Mouse (Mus musculus) limb, embryonic 14.5 days (tissue): Measurements from ENCODE around the gene Tmem258. TPM values are rescaled to one million over a fixed set of nuclear protein-coding genes. Genes with fewer than 3 reads are reported as not detected.

Experiments used
- ATAC-seq: fragments of 200-750 bp; cut with Nextera tagmentation; 2 replicates; pipeline ENCODE4 v1.8.0; 2017; ENCODE audit warnings: low read depth, moderate number of reproducible peaks, moderate TSS enrichment; ENCODE audit not compliant: low FRiP score
- DNase-seq: peaks from one replicate; pipeline ENCODE4 v3.0.0-alpha.2; 2015; ENCODE audit warnings: low spot score
- H3K27ac ChIP-seq: fragments of 300-500 bp; sonication (generic); replicated peaks from 2 replicates; pipeline ENCODE4 v1.5.1; 2014; ENCODE audit warnings: low read depth, mild to moderate bottlenecking, low read length, moderate library complexity, mixed read lengths
- H3K27me3 ChIP-seq: fragments of 300-500 bp; sonication (generic); 2 replicates; pipeline ENCODE4 v1.6.1; 2014; ENCODE audit warnings: low read length, mixed read lengths; ENCODE audit not compliant: control insufficient read depth, insufficient read depth
- H3K36me3 ChIP-seq: fragments of 300-500 bp; sonication (generic); 2 replicates; pipeline ENCODE4 v1.6.1; 2014; ENCODE audit warnings: mild to moderate bottlenecking, low read length, moderate library complexity, mixed read lengths; ENCODE audit not compliant: control insufficient read depth, insufficient read depth
- H3K4me1 ChIP-seq: fragments of 300-500 bp; sonication (generic); 2 replicates; pipeline ENCODE4 v1.6.1; 2014; ENCODE audit warnings: antibody characterized with exemption, low read length, mixed read lengths; ENCODE audit not compliant: control insufficient read depth, insufficient read depth
- H3K4me2 ChIP-seq: fragments of 300-500 bp; sonication (generic); replicated peaks from 2 replicates; pipeline ENCODE4 v1.6.1; 2014; ENCODE audit warnings: low read depth, mild to moderate bottlenecking, low read length, moderate library complexity; ENCODE audit not compliant: severe bottlenecking
- H3K4me3 ChIP-seq: fragments of 300-500 bp; sonication (generic); replicated peaks from 2 replicates; pipeline ENCODE4 v1.5.1; 2014; ENCODE audit warnings: low read length
- H3K9ac ChIP-seq: fragments of 300-500 bp; sonication (generic); 2 replicates; pipeline ENCODE4 v1.6.1; 2014; ENCODE audit warnings: mild to moderate bottlenecking, low read depth, low read length, moderate library complexity; ENCODE audit not compliant: severe bottlenecking
- H3K9me3 ChIP-seq: fragments of 300-500 bp; sonication (generic); 2 replicates; pipeline ENCODE4 v1.6.1; 2016; ENCODE audit warnings: low read length; ENCODE audit not compliant: control insufficient read depth
- POLR2A ChIP-seq: fragments of 200-500 bp; IDR thresholded peaks from 2 replicates; pipeline ENCODE4 v1.8.0; 2012; ENCODE audit warnings: inconsistent platforms, mild to moderate bottlenecking, moderate library complexity, borderline replicate concordance; ENCODE audit not compliant: insufficient read depth, insufficient read length; ENCODE audit errors: extremely low read depth
- WGBS: fragments of 180-500 bp; shearing (Covaris S2); extraction: QIAGEN DNeasy Blood & Tissue Kit; methylation state at CpG from one replicate; pipeline ENCODE4 v1.1.7; 2014; 5-methylcytosine and 5-hydroxymethylcytosine counted together
- polyA plus RNA-seq, 2 experiments: library from polyadenylated mRNA; depleted of rRNA in 1 of 2; stranded (reverse) in 1 of 2; unstranded in 1 of 2; fragments of >200 nt; fragmentation: Nextera tagmentation in 1 of 2; extraction: Ambion mirVana in 1 of 2; gene quantifications; 2 replicates each; pipeline versions ENCODE4 v1.2.1 to v1.2.3; 2012 to 2014

The Tmem258 gene
- polyA plus RNA-seq, 2 experiments = 178 to 516 TPM

DNA sequence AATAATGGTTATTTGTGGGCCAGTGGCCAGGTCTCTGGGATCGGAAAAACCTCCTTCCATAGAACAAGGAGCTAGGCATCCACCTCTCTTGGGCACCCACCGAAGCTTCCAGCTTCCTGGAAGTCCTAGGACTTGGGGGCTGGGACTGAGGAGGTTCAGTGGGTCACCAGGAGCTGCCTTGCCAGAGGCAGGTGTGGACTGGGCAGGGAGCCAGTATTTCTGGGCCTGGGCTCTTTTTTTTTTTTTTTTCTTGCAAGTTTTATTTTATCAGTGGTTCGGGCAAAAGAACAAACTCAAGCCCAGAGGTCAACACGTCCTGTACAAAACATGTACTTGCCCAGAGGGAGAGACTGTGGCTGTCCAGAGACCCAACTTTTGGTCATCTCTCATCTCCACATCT, 22.0 kb downstream of the Tmem258 start:
- H3K9me3 ChIP-seq = no peaks in the 10 kb centered on the region
- H3K36me3 ChIP-seq = no peaks in the 10 kb centered on the region
- H3K4me1 ChIP-seq = 0 out of 2 replicates have a peak, but pooled peaks cover 2% of the 10 kb centered on the region
- 60% methylated on average over 4 of the region's 4 CpGs for WGBS
- H3K9ac ChIP-seq = no peak overlapping the region
- ATAC-seq (no peak), DNase-seq (no peak)
- H3K4me3 ChIP-seq = no peak overlapping the region
- TF ChIP-seq POLR2A = no peak
- H3K4me2 ChIP-seq = no peak overlapping the region
- no peak overlapping the region for H3K27ac ChIP-seq
- H3K27me3 ChIP-seq = no peaks in the 10 kb centered on the region

DNA sequence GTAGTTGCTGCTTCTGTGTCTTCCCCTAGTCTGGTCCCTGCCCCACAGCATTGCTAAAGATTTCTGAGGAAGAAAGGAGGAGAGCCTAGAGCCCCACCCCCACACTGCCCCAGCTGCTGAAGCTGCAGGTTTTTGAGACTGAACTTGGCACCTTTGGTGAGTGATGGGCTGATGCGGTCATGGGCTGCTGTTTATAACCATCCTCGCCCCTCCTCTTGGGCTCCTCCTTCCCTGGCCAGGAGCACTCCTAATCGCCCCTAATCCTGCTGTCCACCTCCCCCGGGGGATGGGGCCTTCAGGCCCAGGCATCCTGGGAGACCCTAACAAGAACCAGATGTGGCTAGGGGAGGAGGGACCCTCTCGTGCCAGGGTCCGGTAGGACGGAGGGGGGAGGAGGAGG, 27.2 kb downstream of the Tmem258 start:
- H3K27ac ChIP-seq = no peak overlapping the region
- H3K27me3 ChIP-seq = no peaks in the 10 kb centered on the region
- H3K4me1 ChIP-seq = peaks cover 15% of the 10 kb centered on the region
- no peaks in the 10 kb centered on the region for H3K36me3 ChIP-seq
- ATAC-seq (no peak), DNase-seq (no peak)
- H3K4me2 ChIP-seq = no peak overlapping the region
- no peak overlapping the region for H3K4me3 ChIP-seq
- TF ChIP-seq POLR2A = no peak
- no peaks in the 10 kb centered on the region for H3K9me3 ChIP-seq
- no peak overlapping the region for H3K9ac ChIP-seq
- WGBS = 2% methylated on average over 7 of the region's 7 CpGs

DNA sequence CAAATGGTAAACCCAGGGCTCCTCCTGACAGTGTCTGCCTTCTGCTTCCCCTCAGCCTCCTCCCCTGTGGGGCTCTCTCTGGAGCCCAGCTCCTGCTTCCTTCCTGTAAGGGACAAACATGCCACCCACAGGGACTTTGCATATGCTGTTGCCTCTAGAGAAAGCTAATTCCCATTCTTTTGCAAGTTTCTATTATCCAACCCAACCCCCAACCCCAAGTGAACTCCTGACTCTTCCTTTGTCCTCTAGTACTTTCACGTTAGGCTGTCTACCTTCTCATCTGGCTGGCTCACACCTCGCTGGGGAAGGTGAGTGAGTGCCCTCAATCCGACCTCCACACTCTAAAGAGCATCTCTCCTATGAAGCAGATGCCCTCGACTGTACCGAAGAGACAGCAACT, 28.1 kb downstream of the Tmem258 start:
- H3K4me2 ChIP-seq = no peak overlapping the region
- H3K36me3 ChIP-seq = no peaks in the 10 kb centered on the region
- H3K4me1 ChIP-seq = peaks cover 15% of the 10 kb centered on the region
- no peaks in the 10 kb centered on the region for H3K9me3 ChIP-seq
- no peak overlapping the region for H3K4me3 ChIP-seq
- ATAC-seq (no peak), DNase-seq (no peak)
- H3K27me3 ChIP-seq = no peaks in the 10 kb centered on the region
- no peak overlapping the region for H3K9ac ChIP-seq
- no peak overlapping the region for H3K27ac ChIP-seq
- 17% methylated on average over 5 of the region's 5 CpGs for WGBS
- no peak for TF ChIP-seq POLR2A

DNA sequence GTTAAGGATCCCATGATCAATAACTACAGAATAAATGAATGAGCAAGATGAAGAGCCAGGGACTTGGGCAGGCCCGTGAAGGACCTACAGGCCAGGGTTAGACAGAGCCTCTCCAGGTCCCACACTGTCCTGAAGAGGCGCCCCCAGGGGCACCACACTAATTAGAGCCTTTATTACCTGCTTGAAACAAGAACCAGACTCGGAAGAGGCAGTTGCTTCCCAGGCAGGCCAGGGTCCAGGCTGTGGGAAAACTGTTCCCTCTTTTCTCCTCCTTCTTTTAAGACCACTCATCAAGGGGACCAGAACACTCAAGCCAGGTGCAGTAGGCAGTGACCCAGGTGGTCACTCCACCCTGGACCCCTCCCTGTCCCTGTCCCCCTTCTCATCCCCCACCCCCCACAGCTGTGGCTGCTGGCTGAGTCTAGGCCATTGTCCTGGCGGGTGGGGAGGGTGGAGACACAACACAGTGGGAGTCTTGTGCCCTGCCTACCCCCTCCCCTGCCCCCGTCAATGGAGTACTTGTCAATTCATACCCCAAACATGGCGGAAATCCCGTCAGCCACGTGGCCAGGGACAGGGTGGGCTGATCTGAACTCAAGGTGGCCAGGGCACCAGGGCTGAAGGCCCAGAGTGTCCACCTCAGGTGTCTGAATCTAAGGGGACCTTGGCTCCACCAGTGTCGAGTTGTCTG, 28.7 kb downstream of the Tmem258 start:
- peaks cover 15% of the 10 kb centered on the region for H3K4me1 ChIP-seq
- DNase-seq (no peak), ATAC-seq (no peak)
- no peaks in the 10 kb centered on the region for H3K9me3 ChIP-seq
- H3K4me2 ChIP-seq = no peak overlapping the region
- H3K9ac ChIP-seq = no peak overlapping the region
- no peak for TF ChIP-seq POLR2A
- 30% methylated on average over 9 of the region's 9 CpGs for WGBS
- H3K4me3 ChIP-seq = no peak overlapping the region
- no peaks in the 10 kb centered on the region for H3K27me3 ChIP-seq
- H3K36me3 ChIP-seq = no peaks in the 10 kb centered on the region
- no peak overlapping the region for H3K27ac ChIP-seq

DNA sequence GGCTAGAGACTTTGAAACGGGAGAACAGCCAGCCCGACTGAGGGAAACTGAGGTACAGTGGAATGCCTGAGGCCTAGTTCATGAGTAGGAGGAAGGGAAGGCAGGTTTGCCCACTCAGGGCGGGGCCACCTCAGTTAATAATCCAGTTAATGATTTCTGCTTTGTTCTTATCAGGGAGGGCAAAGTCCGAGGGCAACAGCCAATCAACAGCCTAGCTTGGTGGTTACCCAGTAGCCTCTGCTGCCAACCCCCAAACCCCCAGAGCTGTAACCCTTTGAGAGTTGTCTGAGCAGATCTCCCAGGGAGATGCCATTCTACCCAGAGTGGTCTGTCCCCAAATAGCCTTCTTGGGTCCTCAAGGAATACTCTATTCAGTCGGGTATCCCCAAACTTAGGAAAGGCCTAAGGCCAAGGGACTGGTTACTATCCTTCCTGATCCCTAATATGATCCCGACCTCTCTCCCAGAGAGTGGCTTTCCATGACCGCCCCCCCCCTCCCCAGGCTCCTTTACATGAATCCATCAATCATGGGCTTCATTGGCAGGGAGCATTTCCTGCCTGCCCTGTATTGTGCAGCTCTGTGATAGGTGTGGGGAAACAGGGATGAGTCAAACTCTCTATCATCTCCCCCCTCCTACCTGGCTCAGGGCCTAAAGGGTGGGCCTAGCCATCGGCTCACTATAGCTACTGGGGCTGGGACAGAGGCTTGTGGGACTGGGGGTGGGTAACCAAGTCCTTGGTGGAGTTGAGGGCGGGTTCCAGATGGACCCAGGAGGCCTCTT, 32.2 kb downstream of the Tmem258 start:
- DNase-seq = no peak
- no peaks in the 10 kb centered on the region for H3K36me3 ChIP-seq
- H3K27me3 ChIP-seq = no peaks in the 10 kb centered on the region
- 84% methylated on average over 9 of the region's 9 CpGs for WGBS
- no peak for TF ChIP-seq POLR2A
- no peak overlapping the region for H3K4me2 ChIP-seq
- peaks cover 22% of the 10 kb centered on the region for H3K4me1 ChIP-seq
- H3K9me3 ChIP-seq = no peaks in the 10 kb centered on the region
- no peak for ATAC-seq
- H3K4me3 ChIP-seq = no peak overlapping the region
- no peak overlapping the region for H3K9ac ChIP-seq
- H3K27ac ChIP-seq = no peak overlapping the region
